Mouse (Mus musculus) kidney, postnatal 0 days (tissue): ENCODE measurements around the gene Ascl1. TPM values are rescaled to one million over a fixed set of nuclear protein-coding genes. Genes with fewer than 3 reads are reported as not detected.

Source experiments
- ATAC-seq: fragments of 200-750 bp; cut with Nextera tagmentation; replicated peaks from 2 replicates; pipeline ENCODE4 v1.8.0; 2017; ENCODE audit warnings: low read depth, moderate number of reproducible peaks, moderate TSS enrichment, moderate library complexity; ENCODE audit not compliant: low FRiP score
- DNase-seq: peaks from one replicate; pipeline ENCODE4 v3.0.0-alpha.2; 2016; ENCODE audit warnings: low spot score
- H3K27ac ChIP-seq: fragments of 300-500 bp; sonication (generic); 2 replicates; pipeline ENCODE4 v1.5.1; 2014; ENCODE audit warnings: mild to moderate bottlenecking
- H3K27me3 ChIP-seq: fragments of 300-500 bp; sonication (generic); 2 replicates; pipeline ENCODE4 v1.6.1; 2014; ENCODE audit warnings: low read length, mixed read lengths; ENCODE audit not compliant: insufficient read depth
- H3K36me3 ChIP-seq: fragments of 300-500 bp; sonication (generic); 2 replicates; pipeline ENCODE4 v1.6.1; 2014; ENCODE audit warnings: low read length, mixed read lengths; ENCODE audit not compliant: insufficient read depth
- H3K4me1 ChIP-seq: fragments of 300-500 bp; sonication (generic); replicated peaks from 2 replicates; pipeline ENCODE4 v1.6.1; 2014; ENCODE audit warnings: antibody characterized with exemption, low read length, mixed read lengths; ENCODE audit not compliant: insufficient read depth
- H3K4me2 ChIP-seq: fragments of 300-500 bp; sonication (generic); 2 replicates; pipeline ENCODE4 v1.6.1; 2014; ENCODE audit warnings: mild to moderate bottlenecking, low read length, moderate library complexity, mixed read lengths
- H3K4me3 ChIP-seq: fragments of 300-500 bp; sonication (generic); replicated peaks from 2 replicates; pipeline ENCODE4 v1.5.1; 2014; ENCODE audit warnings: low read depth, low read length
- H3K9ac ChIP-seq: fragments of 300-500 bp; sonication (generic); 2 replicates; pipeline ENCODE4 v1.6.1; 2014; ENCODE audit warnings: low read depth, low read length
- H3K9me3 ChIP-seq: fragments of 300-500 bp; sonication (generic); replicated peaks from 2 replicates; pipeline ENCODE4 v1.6.1; 2016; ENCODE audit warnings: low read length, inconsistent platforms, mixed read lengths
- CTCF ChIP-seq: IDR thresholded peaks from 2 replicates; pipeline ENCODE4 v1.5.1; 2016; ENCODE audit warnings: antibody characterized with exemption, low read depth, mild to moderate bottlenecking, moderate library complexity
- WGBS: fragments of 180-500 bp; shearing (Covaris S2); extraction: QIAGEN DNeasy Blood & Tissue Kit; methylation state at CpG from one replicate; pipeline ENCODE4 v1.1.7; 2014; 5-methylcytosine and 5-hydroxymethylcytosine counted together
- polyA plus RNA-seq: library from polyadenylated mRNA; unstranded; fragments of >200 nt; fragmentation: Nextera tagmentation; extraction: Ambion mirVana; gene quantifications from 2 replicates; pipeline ENCODE4 v1.2.1, GENCODE M21; 2015

Gene Ascl1
- 0.30 and 0.41 TPM in 2 replicates for polyA plus RNA-seq

GRCm38 (mm10) chr10:87493576-87493975 lies at the start of gene Ascl1:
TSS of gene Ascl1 (minus strand) at chr10:87493660.
- DNase-seq (no peak), ATAC-seq (no peak)
- peak within 1 kb of the TSS; percentile 43; the same call in 1 of the 2 replicates for H3K9ac ChIP-seq
- no peak within 1 kb of the TSS for H3K27ac ChIP-seq
- TF ChIP-seq CTCF, result no peak
- peak within 1 kb of the TSS; percentile 96 for H3K4me2 ChIP-seq
- H3K9me3 ChIP-seq, result no peaks in the 10 kb centered on the region
- peak within 1 kb of the TSS; percentile 51 for H3K4me3 ChIP-seq
- WGBS, result under 1% methylated on average over 33 of the region's 34 CpGs
- no peaks in the 10 kb centered on the region for H3K36me3 ChIP-seq
- peaks cover 8% of the 10 kb centered on the region; the same call in 1 of the 2 replicates for H3K4me1 ChIP-seq
- H3K27me3 ChIP-seq, result peaks cover 84% of the 10 kb centered on the region

GRCm38 (mm10) chr10:87534172-87534571 lies 40.7 kb upstream of the Ascl1 start:
- Histone ChIP-seq H3K27me3 (no peaks in the 10 kb centered on the region), H3K36me3 (no peaks in the 10 kb centered on the region), H3K9me3 (no peaks in the 10 kb centered on the region), H3K27ac (no peak overlapping the region), H3K4me3 (no peak overlapping the region), H3K4me2 (no peak overlapping the region), H3K9ac (no peak overlapping the region), H3K4me1 (no peaks in the 10 kb centered on the region)
- DNase-seq (no peak), ATAC-seq (no peak)
- no peak for TF ChIP-seq CTCF
- 81% methylated on average over 1 of the region's 1 CpGs for WGBS

GRCm38 (mm10) chr10:87521646-87522045 lies 28.2 kb upstream of the Ascl1 start, which contains the start of gene Pah:
TSS of gene Pah (plus strand) at chr10:87521795.
- DNase-seq, result no peak
- no peaks in the 10 kb centered on the region for H3K27me3 ChIP-seq
- H3K4me3 ChIP-seq, result no peak within 1 kb of the TSS
- no peaks in the 10 kb centered on the region for H3K9me3 ChIP-seq
- H3K4me1 ChIP-seq, result no peaks in the 10 kb centered on the region
- 77% methylated on average over 5 of the region's 5 CpGs for WGBS
- H3K9ac ChIP-seq, result no peak within 1 kb of the TSS
- TF ChIP-seq CTCF, result no peak
- no peaks in the 10 kb centered on the region for H3K36me3 ChIP-seq
- no peak within 1 kb of the TSS for H3K4me2 ChIP-seq
- H3K27ac ChIP-seq, result no peak within 1 kb of the TSS
- no peak for ATAC-seq

GRCm38 (mm10) chr10:87520401-87521116 lies 27.1 kb upstream of the Ascl1 start:
- H3K4me3 ChIP-seq, result no peak overlapping the region
- no peak overlapping the region for H3K27ac ChIP-seq
- H3K4me1 ChIP-seq, result no peaks in the 10 kb centered on the region
- 52% methylated on average over 4 of the region's 4 CpGs for WGBS
- H3K36me3 ChIP-seq, result no peaks in the 10 kb centered on the region
- no peak for DNase-seq
- H3K9me3 ChIP-seq, result no peaks in the 10 kb centered on the region
- ATAC-seq, result no peak
- no peak overlapping the region for H3K9ac ChIP-seq
- H3K4me2 ChIP-seq, result no peak overlapping the region
- no peak for TF ChIP-seq CTCF
- no peaks in the 10 kb centered on the region for H3K27me3 ChIP-seq

- Histone ChIP-seq H3K27ac (peak overlapping the region; percentile 54; the same call in 1 of the 2 replicates), H3K4me1 (no peaks in the 10 kb centered on the region), H3K4me2 (no peak overlapping the region), H3K4me3 (no peak overlapping the region), H3K9ac (no peak overlapping the region), H3K36me3 (no peaks in the 10 kb centered on the region), H3K27me3 (no peaks in the 10 kb centered on the region), H3K9me3 (no peaks in the 10 kb centered on the region)
- WGBS, result 63% methylated on average over 2 of the region's 2 CpGs
- ATAC-seq (no peak), DNase-seq (no peak)
- no peak for TF ChIP-seq CTCF
Measured at GRCm38 (mm10) chr10:87518585-87518984, 25.1 kb upstream of the Ascl1 start.

- no peaks in the 10 kb centered on the region for H3K4me1 ChIP-seq
- peak; percentile 58 for TF ChIP-seq CTCF
- H3K9ac ChIP-seq, result no peak overlapping the region
- H3K27ac ChIP-seq, result no peak overlapping the region
- H3K27me3 ChIP-seq, result no peaks in the 10 kb centered on the region
- no peaks in the 10 kb centered on the region for H3K36me3 ChIP-seq
- no peaks in the 10 kb centered on the region for H3K9me3 ChIP-seq
- H3K4me3 ChIP-seq, result no peak overlapping the region
- ATAC-seq (0 out of 2 replicates have a peak, but pooled peaks have one; percentile 57), DNase-seq (no peak)
- H3K4me2 ChIP-seq, result no peak overlapping the region
Measured at GRCm38 (mm10) chr10:87513052-87513451, 19.6 kb upstream of the Ascl1 start.

GRCm38 (mm10) chr10:87508581-87508980 lies 15.1 kb upstream of the Ascl1 start:
- TF ChIP-seq CTCF, result no peak
- 67% methylated on average over 4 of the region's 4 CpGs for WGBS
- H3K4me1 ChIP-seq, result no peaks in the 10 kb centered on the region

More at GRCm38 (mm10) chr10:87508581-87508980, 15.1 kb upstream of the Ascl1 start:
- ATAC-seq (no peak), DNase-seq (no peak)
- H3K27me3 ChIP-seq, result 0 out of 2 replicates have a peak, but pooled peaks cover under 1% of the 10 kb centered on the region
- H3K4me3 ChIP-seq, result no peak overlapping the region
- H3K9ac ChIP-seq, result no peak overlapping the region
- no peak overlapping the region for H3K4me2 ChIP-seq
- no peak overlapping the region for H3K27ac ChIP-seq
- no peaks in the 10 kb centered on the region for H3K9me3 ChIP-seq
- no peaks in the 10 kb centered on the region for H3K36me3 ChIP-seq
